Mouse (Mus musculus) embryonic facial prominence, embryonic 11.5 days (tissue): Measurements from ENCODE around the gene 1700001L19Rik. TPM values are rescaled to one million over a fixed set of nuclear protein-coding genes. Genes with fewer than 3 reads are reported as not detected.

ENCODE experiments used
- ATAC-seq: fragments of 200-750 bp; cut with Nextera tagmentation; replicated peaks from 2 replicates; pipeline ENCODE4 v1.8.0; 2017; ENCODE audit warnings: low read depth; ENCODE audit not compliant: insufficient number of reproducible peaks, low FRiP score, low TSS enrichment
- DNase-seq: peaks from one replicate; pipeline ENCODE4 v3.0.0-alpha.2; 2015; ENCODE audit warnings: low spot score
- H3K27ac ChIP-seq: fragments of 300-500 bp; sonication (generic); replicated peaks from 2 replicates; pipeline ENCODE4 v1.5.1; 2014; ENCODE audit warnings: mild to moderate bottlenecking, low read depth, low read length, control low read depth
- H3K27me3 ChIP-seq: fragments of 300-500 bp; sonication (generic); 2 replicates; pipeline ENCODE4 v1.6.1; 2014; ENCODE audit warnings: mild to moderate bottlenecking, low read length, moderate library complexity, mixed read lengths; ENCODE audit not compliant: control insufficient read depth, insufficient read depth
- H3K36me3 ChIP-seq: fragments of 300-500 bp; sonication (generic); replicated peaks from 2 replicates; pipeline ENCODE4 v1.6.1; 2014; ENCODE audit warnings: low read depth, mild to moderate bottlenecking, low read length, moderate library complexity, mixed read lengths; ENCODE audit not compliant: control insufficient read depth, insufficient read depth
- H3K4me1 ChIP-seq: fragments of 300-500 bp; sonication (generic); 2 replicates; pipeline ENCODE4 v1.6.1; 2014; ENCODE audit warnings: low read length, mixed read lengths; ENCODE audit not compliant: control insufficient read depth, insufficient read depth
- H3K4me2 ChIP-seq: fragments of 300-500 bp; sonication (generic); 2 replicates; pipeline ENCODE4 v1.6.1; 2014; ENCODE audit warnings: low read depth, mild to moderate bottlenecking, control low read depth, low read length, moderate library complexity
- H3K4me3 ChIP-seq: fragments of 300-500 bp; sonication (generic); 2 replicates; pipeline ENCODE4 v1.5.1; 2014; ENCODE audit warnings: low read depth, low read length, control low read depth
- H3K9ac ChIP-seq: fragments of 300-500 bp; sonication (generic); replicated peaks from 2 replicates; pipeline ENCODE4 v1.6.1; 2014; ENCODE audit warnings: mild to moderate bottlenecking, control low read depth, low read length
- H3K9me3 ChIP-seq: fragments of 300-500 bp; sonication (generic); replicated peaks from 2 replicates; pipeline ENCODE4 v1.6.1; 2016; ENCODE audit warnings: mild to moderate bottlenecking, low read length, inconsistent platforms, mixed read lengths; ENCODE audit not compliant: control insufficient read depth
- WGBS: fragments of 180-500 bp; shearing (Covaris S2); extraction: QIAGEN DNeasy Blood & Tissue Kit; methylation state at CpG from one replicate; pipeline ENCODE4 v1.1.7; 2014; 5-methylcytosine and 5-hydroxymethylcytosine counted together
- polyA plus RNA-seq: library from polyadenylated mRNA; unstranded; fragments of >200 nt; fragmentation: Nextera tagmentation; extraction: Ambion mirVana; gene quantifications from 2 replicates; pipeline ENCODE4 v1.2.1, GENCODE M21; 2014

The 1700001L19Rik gene
- polyA plus RNA-seq, 1 experiment from 2014 or later = 0.86 TPM

DNA sequence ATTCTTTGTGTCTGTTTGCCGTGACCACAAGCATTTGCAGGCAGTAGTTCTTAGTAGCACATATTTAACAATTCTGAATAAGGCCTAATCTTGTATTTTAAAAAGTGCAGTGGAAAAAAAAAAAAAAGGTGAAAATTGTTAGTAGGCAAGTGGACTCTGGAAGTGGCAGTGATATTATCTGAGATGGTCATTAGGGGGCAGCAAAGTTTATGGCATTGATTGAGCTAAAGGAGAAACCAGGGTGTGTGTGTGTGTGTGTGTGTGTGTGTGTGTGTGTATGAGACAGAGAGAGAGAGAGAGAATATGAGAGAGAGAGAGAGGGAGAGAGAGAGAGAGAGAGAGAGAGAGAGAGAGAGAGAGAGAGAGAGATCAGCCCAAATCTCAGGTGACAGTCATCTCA, 3.4 kb upstream of the 1700001L19Rik start:
- H3K36me3 ChIP-seq = peaks cover 4% of the 10 kb centered on the region
- no peaks in the 10 kb centered on the region for H3K27me3 ChIP-seq
- ATAC-seq = no peak

DNA sequence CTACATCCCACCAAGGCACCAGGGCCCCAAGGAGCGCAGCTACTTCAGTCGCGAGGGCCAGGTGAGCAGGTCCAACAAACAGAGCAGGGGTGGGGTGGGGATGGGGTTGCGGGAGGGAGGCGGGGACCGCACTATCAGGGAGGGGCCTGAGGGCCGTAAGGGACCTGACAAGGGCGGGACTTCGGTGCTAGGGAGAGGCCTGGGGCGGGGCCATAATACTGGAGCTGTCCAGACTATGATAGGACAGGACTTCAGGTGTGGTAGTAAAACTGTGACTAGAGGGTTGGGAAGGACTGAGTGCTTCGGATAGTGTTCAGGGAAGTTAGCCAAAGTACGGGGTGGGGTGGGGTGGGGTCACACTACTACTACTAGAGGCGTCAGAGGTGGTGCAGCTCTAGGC, 446 bp downstream of the 1700001L19Rik start:
- 0 out of 2 replicates have a peak, but pooled peaks have one; percentile 46 for ATAC-seq
- peaks cover 3% of the 10 kb centered on the region for H3K36me3 ChIP-seq
- H3K27ac ChIP-seq = no peak overlapping the region
- no peak for DNase-seq
- WGBS = 8% methylated on average over 13 of the region's 13 CpGs
- peak overlapping the region; percentile 14; the same call in 1 of the 2 replicates for H3K4me3 ChIP-seq
- peak overlapping the region; percentile 37 for H3K4me2 ChIP-seq
- H3K9me3 ChIP-seq = no peaks in the 10 kb centered on the region; the same call in 1 of the 2 replicates
- no peaks in the 10 kb centered on the region for H3K4me1 ChIP-seq
- H3K27me3 ChIP-seq = no peaks in the 10 kb centered on the region
- H3K9ac ChIP-seq = 0 out of 2 replicates have a peak overlapping the region, but pooled peaks have one; percentile 9

More for the DNA sequence above, 3.4 kb upstream of the 1700001L19Rik start:
- H3K9me3 ChIP-seq = no peaks in the 10 kb centered on the region; the same call in 1 of the 2 replicates
- peak; percentile 35 for DNase-seq
- no peak overlapping the region for H3K9ac ChIP-seq
- H3K4me2 ChIP-seq = no peak overlapping the region
- 86% methylated on average over 1 of the region's 1 CpGs for WGBS
- no peak overlapping the region for H3K4me3 ChIP-seq
- no peak overlapping the region for H3K27ac ChIP-seq
- no peaks in the 10 kb centered on the region for H3K4me1 ChIP-seq

DNA sequence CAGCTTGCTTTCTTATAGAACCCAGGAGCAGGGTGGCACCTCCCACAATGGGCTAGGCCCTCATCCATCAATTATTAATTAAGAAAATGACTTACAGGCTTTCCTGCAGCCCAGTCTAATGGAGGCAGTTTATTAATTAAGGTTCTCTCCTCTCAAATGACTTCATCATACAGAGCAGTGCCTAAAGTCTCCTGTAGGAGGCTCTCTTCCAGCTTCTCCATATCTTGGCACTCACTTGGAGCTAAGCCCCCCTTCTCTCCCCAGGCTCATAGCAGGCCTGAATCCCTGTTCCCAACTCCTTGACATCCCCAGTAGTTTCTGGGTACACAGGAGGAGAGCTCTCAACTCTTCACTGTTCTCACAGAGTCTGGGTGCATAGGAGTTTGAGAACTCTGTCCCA, 1.7 kb downstream of the 1700001L19Rik start:
- no peaks in the 10 kb centered on the region for H3K4me1 ChIP-seq
- no peaks in the 10 kb centered on the region for H3K9me3 ChIP-seq
- H3K4me2 ChIP-seq = no peak overlapping the region
- DNase-seq = peak; percentile 8
- no peaks in the 10 kb centered on the region for H3K36me3 ChIP-seq
- H3K4me3 ChIP-seq = no peak overlapping the region
- H3K27ac ChIP-seq = no peak overlapping the region
- no peak for ATAC-seq
- no peak overlapping the region for H3K9ac ChIP-seq
- H3K27me3 ChIP-seq = no peaks in the 10 kb centered on the region

DNA sequence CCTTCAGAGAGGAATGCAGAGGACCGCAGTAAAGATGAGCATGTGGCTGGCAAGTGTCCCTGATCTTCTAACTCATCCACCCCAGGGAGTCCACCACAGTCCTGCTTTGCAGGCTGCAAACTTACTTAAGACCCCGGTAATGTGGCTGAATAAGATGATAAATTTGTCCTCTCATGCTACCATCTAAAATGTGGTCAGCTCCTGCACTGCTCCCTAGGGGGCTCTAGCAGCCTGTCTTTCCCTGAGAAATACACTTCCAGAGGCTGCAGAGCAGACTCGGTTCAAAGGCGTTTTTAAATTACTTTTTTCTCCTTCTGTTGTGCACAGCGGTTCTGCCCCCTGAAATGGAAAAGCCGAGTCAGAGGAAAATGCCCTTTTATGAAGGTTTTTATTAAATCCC, 4.0 kb downstream of the 1700001L19Rik start:
- H3K4me3 ChIP-seq = no peak overlapping the region
- WGBS = 25% methylated on average over 6 of the region's 6 CpGs
- H3K9me3 ChIP-seq = no peaks in the 10 kb centered on the region
- H3K27ac ChIP-seq = no peak overlapping the region
- H3K4me2 ChIP-seq = no peak overlapping the region
- H3K27me3 ChIP-seq = no peaks in the 10 kb centered on the region
- DNase-seq = peak; percentile 54
- no peak for ATAC-seq
- no peaks in the 10 kb centered on the region for H3K4me1 ChIP-seq
- H3K9ac ChIP-seq = no peak overlapping the region
- no peaks in the 10 kb centered on the region for H3K36me3 ChIP-seq

DNA sequence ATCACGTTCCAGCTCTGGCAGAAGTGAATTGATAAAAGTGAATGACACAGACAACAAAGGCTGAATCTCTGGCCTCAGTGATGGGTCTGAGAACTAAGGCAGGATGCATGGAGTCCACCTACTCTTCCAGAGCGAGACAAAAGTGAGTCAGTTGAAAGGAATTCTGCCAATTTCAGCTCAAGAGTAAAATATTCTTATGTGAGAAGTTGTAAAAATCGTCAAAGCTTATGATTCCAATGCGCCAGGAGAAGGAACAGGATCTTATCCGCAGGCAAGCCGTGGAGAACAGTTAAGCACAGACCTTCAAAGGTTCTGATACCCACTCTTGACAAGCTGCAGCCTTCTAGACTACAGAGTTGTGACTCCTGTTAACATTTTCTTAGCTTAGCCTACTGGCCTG, 5.9 kb downstream of the 1700001L19Rik start:
- no peak for ATAC-seq
- WGBS = 76% methylated on average over 6 of the region's 6 CpGs
- Histone ChIP-seq H3K9me3 (no peaks in the 10 kb centered on the region), H3K36me3 (no peaks in the 10 kb centered on the region), H3K4me2 (no peak overlapping the region), H3K27ac (no peak overlapping the region), H3K27me3 (no peaks in the 10 kb centered on the region), H3K9ac (no peak overlapping the region), H3K4me1 (no peaks in the 10 kb centered on the region), H3K4me3 (no peak overlapping the region)
- no peak for DNase-seq

DNA sequence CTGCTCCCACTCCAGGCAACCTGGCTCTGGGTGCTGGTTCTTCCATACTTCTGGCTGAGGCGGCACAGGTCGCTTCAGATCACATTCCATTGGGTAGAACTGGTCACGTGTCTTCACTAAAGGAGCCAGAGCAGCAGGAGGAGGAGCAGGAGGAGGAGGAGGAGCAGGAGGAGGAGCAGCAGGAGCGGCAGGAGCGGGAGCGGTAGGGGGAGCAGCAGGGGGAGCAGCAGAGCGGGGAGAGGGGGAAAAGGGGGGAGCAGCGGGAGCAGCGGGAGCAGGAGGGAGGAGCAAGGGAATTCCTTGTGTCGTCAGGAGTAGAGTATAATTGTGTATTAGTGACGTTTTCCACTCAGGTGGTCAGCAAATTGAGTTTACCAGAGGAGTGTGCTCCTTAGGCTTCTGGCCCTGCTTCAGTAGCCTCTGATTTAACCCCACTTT, 8.5 kb downstream of the 1700001L19Rik start:
- 2% methylated on average over 9 of the region's 11 CpGs for WGBS
- Histone ChIP-seq H3K27me3 (no peaks in the 10 kb centered on the region), H3K4me3 (peak overlapping the region; percentile 17), H3K27ac (no peak overlapping the region), H3K36me3 (no peaks in the 10 kb centered on the region), H3K9ac (no peak overlapping the region; the same call in 1 of the 2 replicates), H3K9me3 (no peaks in the 10 kb centered on the region), H3K4me2 (peak overlapping the region; percentile 27), H3K4me1 (no peaks in the 10 kb centered on the region)
- DNase-seq (peak; percentile 65), ATAC-seq (peak; percentile 60)

DNA sequence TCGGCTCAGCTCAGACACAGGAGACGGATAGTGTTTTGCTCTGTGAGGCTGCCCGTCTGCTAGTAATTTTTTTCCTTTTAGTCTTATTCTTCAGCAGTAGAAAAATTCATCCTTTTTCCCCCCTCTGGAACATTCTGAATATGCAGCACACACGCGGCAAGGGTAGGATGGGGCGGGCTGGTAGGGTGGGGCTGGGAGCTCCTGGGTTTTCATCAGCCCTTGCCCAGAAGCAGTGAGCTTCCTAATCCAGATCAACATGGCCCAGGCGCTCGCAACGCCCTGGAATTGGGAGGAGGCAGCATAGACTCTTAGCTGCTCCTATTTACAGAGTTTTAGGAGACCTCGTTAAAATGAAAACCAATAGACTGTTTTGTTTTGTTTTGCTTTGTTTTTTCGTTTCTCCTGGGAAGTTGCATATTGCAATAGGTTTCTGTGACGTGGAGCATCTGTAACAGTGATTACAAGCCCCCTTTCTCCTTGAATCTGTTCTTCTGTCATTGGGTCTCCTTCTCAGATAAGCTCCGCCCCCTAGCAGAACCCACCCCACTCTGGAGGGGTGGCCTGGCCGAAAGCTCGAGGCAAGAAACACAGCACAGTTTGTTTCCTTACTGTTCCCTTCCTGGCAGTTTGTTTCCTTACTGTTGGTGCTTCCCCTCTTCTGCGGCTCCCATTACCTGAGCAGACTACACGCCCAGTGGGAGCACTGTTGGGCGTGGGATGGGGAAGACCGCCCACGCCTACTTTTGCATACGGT, 10.6 kb downstream of the 1700001L19Rik start:
- Histone ChIP-seq H3K36me3 (no peaks in the 10 kb centered on the region), H3K9me3 (no peaks in the 10 kb centered on the region), H3K4me1 (no peaks in the 10 kb centered on the region), H3K4me2 (peak overlapping the region; percentile 10; the same call in 1 of the 2 replicates), H3K27ac (no peak overlapping the region), H3K9ac (no peak overlapping the region; the same call in 1 of the 2 replicates), H3K4me3 (no peak overlapping the region), H3K27me3 (no peaks in the 10 kb centered on the region)
- DNase-seq = peak; percentile 32
- no peak for ATAC-seq
- 48% methylated on average over 21 of the region's 21 CpGs for WGBS

DNA sequence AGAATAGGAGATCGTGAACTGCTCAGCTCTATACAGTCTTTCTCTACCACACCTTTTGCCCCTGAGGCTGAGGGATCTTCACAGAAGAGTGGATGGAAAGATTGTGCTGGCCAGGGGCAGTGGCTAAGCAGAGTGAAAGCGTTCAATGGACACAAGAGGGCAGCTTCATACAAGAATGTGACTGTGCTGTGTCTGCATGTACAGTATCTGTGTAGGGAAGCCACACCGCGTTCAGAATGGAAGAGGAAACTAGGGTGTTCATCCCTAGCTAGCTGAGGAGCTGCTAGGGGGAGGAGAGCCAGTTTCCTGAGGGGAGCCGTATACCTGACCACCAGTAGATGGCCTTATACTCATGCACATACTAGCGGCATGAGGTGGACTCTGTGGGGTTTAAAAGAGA, 25.6 kb downstream of the 1700001L19Rik start:
- no peaks in the 10 kb centered on the region for H3K4me1 ChIP-seq
- 64% methylated on average over 6 of the region's 6 CpGs for WGBS
- no peak overlapping the region for H3K4me2 ChIP-seq

More for the DNA sequence above, 25.6 kb downstream of the 1700001L19Rik start:
- DNase-seq = no peak
- ATAC-seq = no peak
- Histone ChIP-seq H3K27me3 (no peaks in the 10 kb centered on the region), H3K4me3 (no peak overlapping the region), H3K9ac (no peak overlapping the region), H3K9me3 (no peaks in the 10 kb centered on the region), H3K36me3 (no peaks in the 10 kb centered on the region), H3K27ac (no peak overlapping the region)
